Mouse (Mus musculus): Measurements from ENCODE around the gene Rpl9-ps1. TPM values are rescaled to one million over a fixed set of nuclear protein-coding genes. Genes with fewer than 3 reads are reported as not detected.

Gene Rpl9-ps1
- not detected in 2 replicates for polyA plus RNA-seq (2014; fragmentation: Nextera tagmentation; extraction: Ambion mirVana)

DNA sequence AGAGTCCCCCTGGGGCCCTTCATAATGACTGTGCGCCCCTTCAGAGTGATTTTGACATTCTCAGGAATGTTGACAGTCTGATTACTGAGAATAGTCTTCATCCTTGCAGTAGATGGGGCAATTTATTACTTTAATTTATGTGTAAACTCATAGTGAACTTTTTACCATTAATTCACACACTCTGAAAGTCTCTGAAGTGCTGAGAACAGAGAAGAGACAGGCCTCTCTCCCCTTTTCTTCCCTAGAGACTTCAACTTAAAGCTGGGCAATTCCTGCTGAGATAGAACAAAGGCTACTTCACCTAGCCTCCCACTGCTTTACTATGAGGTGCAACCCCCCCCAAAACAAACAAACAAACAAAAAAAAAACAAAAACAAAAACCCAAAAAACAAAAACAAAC lies at the start of gene Rpl9-ps1:
Gene Rpl9-ps1, minus strand, starts transcription at position 101 of the 400 bp plus-strand sequence.
- ATAC-seq (ENCODE audit: insufficient number of reproducible peaks, insufficient read depth, low FRiP score, low read depth) = no peak
- H3K4me2 ChIP-seq (replicated peaks; ENCODE audit: low read depth, low read length) = no peak within 1 kb of the TSS
- no peak within 1 kb of the TSS for H3K27ac ChIP-seq (ENCODE audit: low read length)
- no peaks in the 10 kb centered on the region for H3K4me1 ChIP-seq (ENCODE audit: control insufficient read depth, insufficient read depth, low read length)
- no peak within 1 kb of the TSS for H3K4me3 ChIP-seq (ENCODE audit: low read depth, low read length)
- no peak within 1 kb of the TSS for H3K9ac ChIP-seq (replicated peaks; ENCODE audit: low read depth, low read length)
- no peaks in the 10 kb centered on the region for H3K27me3 ChIP-seq (ENCODE audit: control insufficient read depth, insufficient read depth, low read length)
- 89% methylated on average over 1 of the region's 1 CpGs for WGBS
- no peaks in the 10 kb centered on the region for H3K36me3 ChIP-seq (ENCODE audit: control insufficient read depth, insufficient read depth, low read length)
- no peaks in the 10 kb centered on the region for H3K9me3 ChIP-seq (ENCODE audit: control insufficient read depth, low read depth, low read length)

DNA sequence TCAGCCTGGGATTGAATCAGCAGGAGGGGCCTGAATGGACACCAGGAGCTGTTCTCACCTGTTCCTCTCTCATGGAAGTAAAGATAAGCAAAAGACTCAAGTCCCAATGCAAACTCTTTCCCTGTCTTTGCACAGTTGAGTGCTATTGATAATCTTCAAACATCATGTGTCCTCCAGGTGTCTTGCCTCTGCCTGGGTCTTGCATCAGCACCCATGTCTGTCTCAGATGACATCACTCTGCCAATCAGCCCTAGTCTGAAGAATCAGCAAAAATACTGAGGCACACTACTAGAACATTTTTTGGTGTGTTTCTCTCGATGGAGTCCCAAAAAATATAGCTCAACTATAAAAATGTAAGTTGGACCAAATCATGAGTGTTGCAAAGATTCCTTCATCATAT lies 46.6 kb upstream of the Rpl9-ps1 start:
- WGBS = 64% methylated on average over 1 of the region's 1 CpGs

DNA sequence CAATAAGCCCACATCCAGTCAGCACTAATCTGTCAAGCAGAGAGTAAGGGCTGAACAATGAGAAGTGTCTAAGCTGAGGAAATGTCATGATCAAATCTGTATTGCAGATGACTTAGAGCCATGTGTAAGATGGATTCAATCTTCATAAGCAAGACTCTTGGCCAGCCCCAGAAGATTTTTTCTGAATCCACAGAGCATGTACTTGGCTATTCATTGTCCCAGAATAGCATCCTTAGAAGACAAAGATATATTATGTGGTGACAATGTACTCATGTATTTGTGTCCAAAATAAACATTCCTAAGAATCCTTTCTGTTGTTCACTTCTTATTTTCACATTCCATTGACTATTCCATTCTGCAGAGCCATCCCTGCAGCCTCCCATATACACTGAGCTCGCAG lies 44.5 kb upstream of the Rpl9-ps1 start:
- H3K4me2 ChIP-seq (replicated peaks; ENCODE audit: low read depth, low read length) = no peak overlapping the region
- no peak overlapping the region for H3K4me3 ChIP-seq (ENCODE audit: low read depth, low read length)
- H3K27ac ChIP-seq (ENCODE audit: low read length) = no peak overlapping the region
- WGBS = 79% methylated on average over 1 of the region's 1 CpGs
- H3K9me3 ChIP-seq (ENCODE audit: control insufficient read depth, low read depth, low read length) = no peaks in the 10 kb centered on the region
- H3K4me1 ChIP-seq (ENCODE audit: control insufficient read depth, insufficient read depth, low read length) = no peaks in the 10 kb centered on the region
- no peak for ATAC-seq (ENCODE audit: insufficient number of reproducible peaks, insufficient read depth, low FRiP score, low read depth)
- no peaks in the 10 kb centered on the region for H3K27me3 ChIP-seq (ENCODE audit: control insufficient read depth, insufficient read depth, low read length)
- H3K9ac ChIP-seq (replicated peaks; ENCODE audit: low read depth, low read length) = no peak overlapping the region
- no peaks in the 10 kb centered on the region for H3K36me3 ChIP-seq (ENCODE audit: control insufficient read depth, insufficient read depth, low read length)

More for the DNA sequence above, 46.6 kb upstream of the Rpl9-ps1 start:
- Histone ChIP-seq H3K27me3 (ENCODE audit: control insufficient read depth, insufficient read depth, low read length) (no peaks in the 10 kb centered on the region), H3K4me2 (replicated peaks; ENCODE audit: low read depth, low read length) (no peak overlapping the region), H3K9me3 (ENCODE audit: control insufficient read depth, low read depth, low read length) (no peaks in the 10 kb centered on the region), H3K9ac (replicated peaks; ENCODE audit: low read depth, low read length) (no peak overlapping the region), H3K4me3 (ENCODE audit: low read depth, low read length) (no peak overlapping the region), H3K4me1 (ENCODE audit: control insufficient read depth, insufficient read depth, low read length) (no peaks in the 10 kb centered on the region), H3K36me3 (ENCODE audit: control insufficient read depth, insufficient read depth, low read length) (no peaks in the 10 kb centered on the region), H3K27ac (ENCODE audit: low read length) (no peak overlapping the region)
- ATAC-seq (ENCODE audit: insufficient number of reproducible peaks, insufficient read depth, low FRiP score, low read depth) = no peak

GRCm38 (mm10) chr11:83675665-83676064 lies 30.2 kb upstream of the Rpl9-ps1 start:
- no peaks in the 10 kb centered on the region for H3K27me3 ChIP-seq (ENCODE audit: control insufficient read depth, insufficient read depth, low read length)
- H3K27ac ChIP-seq (ENCODE audit: low read length) = no peak overlapping the region
- H3K4me3 ChIP-seq (ENCODE audit: low read depth, low read length) = no peak overlapping the region
- WGBS = 94% methylated on average over 1 of the region's 1 CpGs
- H3K9ac ChIP-seq (replicated peaks; ENCODE audit: low read depth, low read length) = no peak overlapping the region
- H3K4me1 ChIP-seq (ENCODE audit: control insufficient read depth, insufficient read depth, low read length) = no peaks in the 10 kb centered on the region
- no peaks in the 10 kb centered on the region for H3K36me3 ChIP-seq (ENCODE audit: control insufficient read depth, insufficient read depth, low read length)
- ATAC-seq (ENCODE audit: insufficient number of reproducible peaks, insufficient read depth, low FRiP score, low read depth) = no peak
- H3K4me2 ChIP-seq (replicated peaks; ENCODE audit: low read depth, low read length) = no peak overlapping the region
- H3K9me3 ChIP-seq (ENCODE audit: control insufficient read depth, low read depth, low read length) = no peaks in the 10 kb centered on the region

DNA sequence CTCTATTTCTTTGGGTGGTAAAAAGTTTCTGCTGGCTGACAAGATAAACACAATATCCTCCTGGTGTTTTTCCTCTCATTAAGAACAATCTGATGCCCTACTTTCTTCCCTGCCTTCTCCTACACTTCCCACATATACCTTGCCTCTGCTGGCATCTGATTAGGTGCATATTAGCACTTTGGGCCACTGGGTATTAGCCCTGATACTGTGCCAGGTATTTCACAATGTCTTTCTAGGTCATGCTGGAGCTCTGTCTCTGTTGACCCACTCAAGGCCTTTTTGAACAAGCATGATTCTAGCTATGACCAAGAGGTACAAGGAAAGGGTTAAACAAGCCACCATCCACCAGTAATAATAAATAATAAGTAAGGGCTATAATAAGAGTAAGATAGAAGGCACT lies 26.3 kb upstream of the Rpl9-ps1 start:
- Histone ChIP-seq H3K9ac (replicated peaks; ENCODE audit: low read depth, low read length) (no peak overlapping the region), H3K27me3 (ENCODE audit: control insufficient read depth, insufficient read depth, low read length) (no peaks in the 10 kb centered on the region), H3K4me1 (ENCODE audit: control insufficient read depth, insufficient read depth, low read length) (no peaks in the 10 kb centered on the region), H3K9me3 (ENCODE audit: control insufficient read depth, low read depth, low read length) (no peaks in the 10 kb centered on the region), H3K4me3 (ENCODE audit: low read depth, low read length) (no peak overlapping the region), H3K27ac (ENCODE audit: low read length) (no peak overlapping the region), H3K36me3 (ENCODE audit: control insufficient read depth, insufficient read depth, low read length) (no peaks in the 10 kb centered on the region), H3K4me2 (replicated peaks; ENCODE audit: low read depth, low read length) (no peak overlapping the region)
- no peak for ATAC-seq (ENCODE audit: insufficient number of reproducible peaks, insufficient read depth, low FRiP score, low read depth)

DNA sequence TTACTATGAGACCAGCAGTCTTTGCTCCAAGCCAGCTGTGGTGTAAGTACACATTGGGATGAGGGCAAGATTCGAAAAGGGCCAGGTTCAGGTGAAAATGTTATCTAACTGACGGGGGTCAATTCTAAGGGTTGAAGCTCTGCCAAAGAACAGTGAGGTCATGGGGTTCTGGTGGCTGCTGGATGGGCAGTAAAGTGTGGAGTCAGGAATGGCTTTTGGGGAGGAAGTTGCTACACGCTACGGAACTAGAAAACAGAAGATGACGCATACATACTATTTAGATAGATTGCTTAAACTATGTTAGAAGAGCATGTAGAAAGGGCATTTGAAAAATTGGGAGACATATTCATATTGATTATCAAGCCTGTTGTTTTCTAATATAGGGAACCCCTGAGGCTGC lies 18.1 kb upstream of the Rpl9-ps1 start:
- H3K27me3 ChIP-seq (ENCODE audit: control insufficient read depth, insufficient read depth, low read length) = no peaks in the 10 kb centered on the region
- H3K4me1 ChIP-seq (ENCODE audit: control insufficient read depth, insufficient read depth, low read length) = no peaks in the 10 kb centered on the region
- no peak overlapping the region for H3K9ac ChIP-seq (replicated peaks; ENCODE audit: low read depth, low read length)
- 54% methylated on average over 5 of the region's 5 CpGs for WGBS
- H3K9me3 ChIP-seq (ENCODE audit: control insufficient read depth, low read depth, low read length) = no peaks in the 10 kb centered on the region
- H3K4me2 ChIP-seq (replicated peaks; ENCODE audit: low read depth, low read length) = no peak overlapping the region
- no peaks in the 10 kb centered on the region for H3K36me3 ChIP-seq (ENCODE audit: control insufficient read depth, insufficient read depth, low read length)
- H3K4me3 ChIP-seq (ENCODE audit: low read depth, low read length) = no peak overlapping the region
- ATAC-seq (ENCODE audit: insufficient number of reproducible peaks, insufficient read depth, low FRiP score, low read depth) = no peak
- H3K27ac ChIP-seq (ENCODE audit: low read length) = no peak overlapping the region

- H3K9ac ChIP-seq (replicated peaks; ENCODE audit: low read depth, low read length) = no peak within 1 kb of the TSS
- ATAC-seq (ENCODE audit: insufficient number of reproducible peaks, insufficient read depth, low FRiP score, low read depth) = no peak
- 76% methylated on average over 6 of the region's 6 CpGs for WGBS
Observed at GRCm38 (mm10) chr11:83662204-83662603, 16.8 kb upstream of the Rpl9-ps1 start, which contains the start of gene Ccl4. TSS of gene Ccl4 (plus strand) at chr11:83662584.

GRCm38 (mm10) chr11:83658797-83659196 lies 13.4 kb upstream of the Rpl9-ps1 start:
- no peak overlapping the region for H3K9ac ChIP-seq (replicated peaks; ENCODE audit: low read depth, low read length)
- no peaks in the 10 kb centered on the region for H3K36me3 ChIP-seq (ENCODE audit: control insufficient read depth, insufficient read depth, low read length)
- H3K4me1 ChIP-seq (ENCODE audit: control insufficient read depth, insufficient read depth, low read length) = no peaks in the 10 kb centered on the region
- no peak overlapping the region for H3K27ac ChIP-seq (ENCODE audit: low read length)
- H3K27me3 ChIP-seq (ENCODE audit: control insufficient read depth, insufficient read depth, low read length) = no peaks in the 10 kb centered on the region
- no peak overlapping the region for H3K4me2 ChIP-seq (replicated peaks; ENCODE audit: low read depth, low read length)
- no peak for ATAC-seq (ENCODE audit: insufficient number of reproducible peaks, insufficient read depth, low FRiP score, low read depth)
- no peaks in the 10 kb centered on the region for H3K9me3 ChIP-seq (ENCODE audit: control insufficient read depth, low read depth, low read length)
- H3K4me3 ChIP-seq (ENCODE audit: low read depth, low read length) = no peak overlapping the region
- WGBS = 74% methylated on average over 6 of the region's 6 CpGs

More at GRCm38 (mm10) chr11:83662204-83662603, 16.8 kb upstream of the Rpl9-ps1 start, which contains the start of gene Ccl4:
- Histone ChIP-seq H3K27ac (ENCODE audit: low read length) (no peak within 1 kb of the TSS), H3K36me3 (ENCODE audit: control insufficient read depth, insufficient read depth, low read length) (no peaks in the 10 kb centered on the region), H3K27me3 (ENCODE audit: control insufficient read depth, insufficient read depth, low read length) (no peaks in the 10 kb centered on the region), H3K4me3 (ENCODE audit: low read depth, low read length) (no peak within 1 kb of the TSS), H3K9me3 (ENCODE audit: control insufficient read depth, low read depth, low read length) (no peaks in the 10 kb centered on the region), H3K4me1 (ENCODE audit: control insufficient read depth, insufficient read depth, low read length) (no peaks in the 10 kb centered on the region), H3K4me2 (replicated peaks; ENCODE audit: low read depth, low read length) (no peak within 1 kb of the TSS)

DNA sequence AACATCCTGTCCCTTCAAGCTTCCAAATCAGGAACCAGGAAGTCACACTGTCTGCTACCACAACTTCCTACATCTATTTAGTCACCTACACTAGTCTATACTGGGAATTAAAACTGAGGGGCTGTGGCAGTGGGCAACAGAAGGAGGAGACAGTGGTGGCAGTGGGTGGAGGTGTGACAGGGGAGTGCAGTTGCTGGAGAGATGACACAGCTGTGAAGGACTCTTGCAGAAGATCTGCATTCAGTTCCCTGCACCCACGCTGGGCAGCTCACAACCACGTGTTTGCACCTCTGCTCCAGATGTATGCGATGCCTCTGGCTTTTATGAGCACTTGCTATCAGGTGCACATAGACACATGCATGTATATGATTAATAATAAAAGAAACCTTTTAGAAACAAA lies 12.1 kb upstream of the Rpl9-ps1 start:
- no peaks in the 10 kb centered on the region for H3K9me3 ChIP-seq (ENCODE audit: control insufficient read depth, low read depth, low read length)
- WGBS = 72% methylated on average over 3 of the region's 3 CpGs
- no peak overlapping the region for H3K9ac ChIP-seq (replicated peaks; ENCODE audit: low read depth, low read length)
- no peaks in the 10 kb centered on the region for H3K4me1 ChIP-seq (ENCODE audit: control insufficient read depth, insufficient read depth, low read length)
- H3K36me3 ChIP-seq (ENCODE audit: control insufficient read depth, insufficient read depth, low read length) = no peaks in the 10 kb centered on the region
- no peaks in the 10 kb centered on the region for H3K27me3 ChIP-seq (ENCODE audit: control insufficient read depth, insufficient read depth, low read length)
- H3K4me2 ChIP-seq (replicated peaks; ENCODE audit: low read depth, low read length) = no peak overlapping the region
- H3K27ac ChIP-seq (ENCODE audit: low read length) = no peak overlapping the region
- no peak overlapping the region for H3K4me3 ChIP-seq (ENCODE audit: low read depth, low read length)
- no peak for ATAC-seq (ENCODE audit: insufficient number of reproducible peaks, insufficient read depth, low FRiP score, low read depth)

Measured in stomach, embryonic 14.5 days (tissue).